Mouse (Mus musculus) limb, embryonic 15.5 days (tissue): ENCODE results near the gene Itk. TPM values are rescaled to one million over a fixed set of nuclear protein-coding genes. Genes with fewer than 3 reads are reported as not detected.

ENCODE experiments used
- ATAC-seq: fragments of 200-750 bp; cut with Nextera tagmentation; 2 replicates; pipeline ENCODE4 v1.8.0; 2017; ENCODE audit warnings: low read depth, moderate TSS enrichment; ENCODE audit not compliant: insufficient number of reproducible peaks, low FRiP score, low TSS enrichment
- H3K27ac ChIP-seq: fragments of 300-500 bp; sonication (generic); 2 replicates; pipeline ENCODE4 v1.5.1; 2015; ENCODE audit warnings: moderate library complexity, mild to moderate bottlenecking, inconsistent platforms
- H3K27me3 ChIP-seq: fragments of 300-500 bp; sonication (generic); 2 replicates; pipeline ENCODE4 v1.6.1; 2015; ENCODE audit warnings: inconsistent platforms
- H3K36me3 ChIP-seq: fragments of 300-500 bp; sonication (generic); 2 replicates; pipeline ENCODE4 v1.6.1; 2015; ENCODE audit warnings: inconsistent platforms
- H3K4me1 ChIP-seq: fragments of 300-500 bp; sonication (generic); 2 replicates; pipeline ENCODE4 v1.6.1; 2015; ENCODE audit warnings: inconsistent platforms
- H3K4me2 ChIP-seq: fragments of 300-500 bp; sonication (generic); 2 replicates; pipeline ENCODE4 v1.6.1; 2015; ENCODE audit warnings: mild to moderate bottlenecking, inconsistent platforms
- H3K4me3 ChIP-seq: fragments of 300-500 bp; sonication (generic); 2 replicates; pipeline ENCODE4 v1.5.1; 2015; ENCODE audit warnings: mild to moderate bottlenecking, inconsistent platforms
- H3K9ac ChIP-seq: fragments of 300-500 bp; sonication (generic); 2 replicates; pipeline ENCODE4 v1.6.1; 2015; ENCODE audit warnings: inconsistent platforms
- H3K9me3 ChIP-seq: fragments of 300-500 bp; sonication (generic); 2 replicates; pipeline ENCODE4 v1.6.1; 2016; ENCODE audit warnings: inconsistent platforms
- WGBS: fragments of 180-500 bp; shearing (Covaris S2); methylation state at CpG from one replicate; pipeline ENCODE4 v1.1.7; 2015; 5-methylcytosine and 5-hydroxymethylcytosine counted together
- polyA plus RNA-seq: library from polyadenylated mRNA; unstranded; fragments of >200 nt; fragmentation: Nextera tagmentation; extraction: Ambion mirVana; gene quantifications from 2 replicates; pipeline ENCODE4 v1.2.1, GENCODE M21; 2015

The Itk gene
- polyA plus RNA-seq, 1 experiment from 2014 or later: 0.38 TPM

DNA sequence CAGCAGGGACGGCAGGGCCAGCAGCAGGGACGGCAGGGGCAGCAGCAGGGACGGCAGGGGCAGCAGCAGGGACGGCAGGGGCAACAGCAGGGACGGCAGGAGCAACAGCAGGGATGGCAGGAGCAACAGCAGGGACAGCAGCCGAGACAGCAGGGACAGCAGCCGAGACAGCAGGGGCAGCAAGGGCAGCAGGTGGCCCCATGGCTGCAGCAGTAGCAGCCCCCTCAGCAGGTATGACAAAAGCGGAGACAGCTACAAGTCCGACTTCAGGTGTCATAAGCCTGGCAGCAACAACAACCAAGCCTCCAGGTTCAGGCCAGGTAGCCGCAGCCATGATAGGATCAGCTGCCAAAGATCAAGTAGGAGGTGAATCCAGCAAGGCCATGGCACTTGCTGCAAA lies 17.4 kb upstream of the Itk start:
- Histone ChIP-seq H3K4me1 (no peaks in the 10 kb centered on the region), H3K9ac (no peak overlapping the region), H3K27ac (no peak overlapping the region), H3K9me3 (no peaks in the 10 kb centered on the region), H3K4me3 (no peak overlapping the region), H3K4me2 (no peak overlapping the region), H3K27me3 (no peaks in the 10 kb centered on the region), H3K36me3 (no peaks in the 10 kb centered on the region)
- no peak for ATAC-seq
- WGBS: 46% methylated on average over 10 of the region's 10 CpGs

DNA sequence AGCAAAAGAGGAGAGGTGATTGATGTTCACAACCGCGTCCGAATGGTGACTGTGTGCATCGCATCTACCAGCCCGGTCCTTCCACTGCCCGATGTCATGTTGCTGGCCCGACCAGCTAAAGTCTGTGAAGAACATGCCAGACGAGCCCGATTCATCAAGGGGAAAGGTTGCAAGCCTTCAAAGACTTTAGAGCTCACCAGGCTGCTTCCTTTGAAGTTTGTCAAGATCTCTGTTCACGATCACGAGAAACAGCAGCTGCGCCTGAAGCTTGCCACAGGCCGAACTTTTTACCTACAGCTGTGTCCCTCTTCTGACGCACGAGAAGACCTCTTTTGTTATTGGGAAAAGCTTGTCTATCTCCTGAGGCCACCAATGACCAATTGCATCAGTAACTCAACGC lies 15.7 kb upstream of the Itk start:
- ATAC-seq: no peak
- H3K9me3 ChIP-seq: no peaks in the 10 kb centered on the region
- no peak overlapping the region for H3K27ac ChIP-seq
- no peak overlapping the region for H3K9ac ChIP-seq
- H3K27me3 ChIP-seq: no peaks in the 10 kb centered on the region
- no peaks in the 10 kb centered on the region for H3K4me1 ChIP-seq
- 68% methylated on average over 16 of the region's 16 CpGs for WGBS
- no peak overlapping the region for H3K4me3 ChIP-seq
- H3K36me3 ChIP-seq: no peaks in the 10 kb centered on the region
- H3K4me2 ChIP-seq: no peak overlapping the region

DNA sequence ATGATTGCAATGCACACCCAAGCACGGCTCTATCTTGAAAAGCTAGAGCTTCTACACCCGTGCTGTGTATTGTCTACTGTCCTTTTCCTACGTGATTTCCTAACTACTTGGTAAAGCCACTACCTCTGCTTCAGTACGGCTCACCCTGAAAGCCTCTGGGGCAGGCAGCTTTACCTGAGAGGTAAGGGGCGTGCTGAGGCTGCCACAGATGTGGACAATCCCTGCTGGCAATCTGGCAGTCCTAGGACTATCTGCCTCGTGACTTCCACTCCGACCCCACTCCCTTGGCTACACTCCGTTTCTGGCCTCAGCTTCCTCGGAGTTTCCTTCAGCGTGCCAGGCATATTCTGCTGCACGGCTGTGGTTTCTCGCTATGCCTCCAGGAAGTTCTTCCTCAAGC lies 12.2 kb upstream of the Itk start:
- H3K4me3 ChIP-seq: no peak overlapping the region
- no peaks in the 10 kb centered on the region for H3K9me3 ChIP-seq
- H3K4me1 ChIP-seq: no peaks in the 10 kb centered on the region
- 76% methylated on average over 12 of the region's 12 CpGs for WGBS
- no peaks in the 10 kb centered on the region for H3K27me3 ChIP-seq
- no peak overlapping the region for H3K9ac ChIP-seq
- no peak for ATAC-seq
- no peak overlapping the region for H3K27ac ChIP-seq
- H3K36me3 ChIP-seq: no peaks in the 10 kb centered on the region
- H3K4me2 ChIP-seq: no peak overlapping the region

DNA sequence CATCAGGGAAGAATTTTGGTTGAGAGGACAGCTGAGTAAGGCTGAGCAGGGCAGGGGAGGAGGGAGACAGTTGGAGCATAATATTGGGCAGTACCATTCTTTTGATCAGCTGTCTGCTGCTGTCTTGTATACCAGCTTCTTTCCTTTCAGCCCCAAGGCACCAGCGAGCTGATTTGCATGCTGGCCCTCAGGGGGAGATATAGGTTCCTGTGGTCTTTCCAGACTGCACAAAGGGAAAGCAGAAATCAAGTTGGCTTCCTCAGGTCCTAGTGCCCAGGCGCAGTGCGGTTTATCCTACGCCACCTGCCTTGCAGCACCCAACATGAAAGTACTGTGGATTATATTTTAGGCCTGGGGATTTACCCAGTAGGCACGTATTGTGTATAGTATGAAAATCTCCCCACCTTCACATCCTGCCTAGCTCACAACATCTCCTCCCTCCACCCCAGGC lies 9.6 kb upstream of the Itk start:
- Histone ChIP-seq H3K4me1 (no peaks in the 10 kb centered on the region), H3K36me3 (no peaks in the 10 kb centered on the region), H3K27me3 (no peaks in the 10 kb centered on the region), H3K4me3 (no peak overlapping the region), H3K27ac (no peak overlapping the region), H3K4me2 (no peak overlapping the region), H3K9ac (no peak overlapping the region), H3K9me3 (no peaks in the 10 kb centered on the region)
- ATAC-seq: no peak
- 73% methylated on average over 5 of the region's 5 CpGs for WGBS

DNA sequence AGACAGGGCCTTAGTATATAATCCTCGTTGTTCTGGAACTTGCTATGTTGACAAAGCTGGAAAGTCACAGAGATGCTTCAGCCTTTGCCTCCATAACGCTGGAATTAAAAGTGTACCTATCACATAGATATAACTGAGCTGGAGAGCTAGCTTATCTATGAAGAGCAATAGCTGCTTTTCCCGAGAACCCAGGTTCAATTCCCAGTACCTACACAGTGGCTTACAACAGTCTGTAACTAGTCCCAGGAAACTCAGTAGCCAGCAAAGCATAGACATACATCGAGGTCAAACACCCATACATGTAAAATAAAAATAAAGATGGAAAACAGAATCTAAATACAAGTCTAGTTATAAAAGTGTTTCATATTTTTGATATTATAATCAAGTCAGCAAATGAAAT lies 9.2 kb upstream of the Itk start:
- Histone ChIP-seq H3K27me3 (no peaks in the 10 kb centered on the region), H3K4me1 (no peaks in the 10 kb centered on the region), H3K9me3 (no peaks in the 10 kb centered on the region), H3K4me2 (no peak overlapping the region), H3K36me3 (no peaks in the 10 kb centered on the region), H3K4me3 (no peak overlapping the region), H3K9ac (no peak overlapping the region), H3K27ac (no peak overlapping the region)
- no peak for ATAC-seq
- 80% methylated on average over 4 of the region's 4 CpGs for WGBS

DNA sequence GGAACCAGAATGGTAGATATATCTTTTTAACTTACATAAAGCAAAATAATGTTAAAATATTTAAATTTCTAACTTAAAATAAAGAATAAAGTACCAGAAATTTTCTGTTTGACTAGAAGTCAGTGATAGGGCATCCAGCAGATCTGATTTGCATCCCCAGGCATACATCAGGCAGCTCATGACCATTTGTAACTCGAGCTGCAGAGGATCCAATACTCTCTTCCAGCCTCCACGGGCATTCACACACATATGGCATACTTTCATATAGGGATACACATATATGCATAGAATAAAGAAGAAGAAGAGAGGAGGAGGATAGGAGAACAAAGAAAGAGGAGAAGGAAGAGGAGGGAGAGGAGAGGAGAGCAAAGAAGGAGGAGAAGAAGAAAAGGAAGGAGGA lies 8.6 kb upstream of the Itk start:
- Histone ChIP-seq H3K9me3 (no peaks in the 10 kb centered on the region), H3K27me3 (no peaks in the 10 kb centered on the region), H3K36me3 (no peaks in the 10 kb centered on the region), H3K4me3 (no peak overlapping the region), H3K4me1 (no peaks in the 10 kb centered on the region), H3K9ac (no peak overlapping the region), H3K27ac (no peak overlapping the region), H3K4me2 (no peak overlapping the region)
- WGBS: 34% methylated on average over 2 of the region's 2 CpGs
- ATAC-seq: no peak

DNA sequence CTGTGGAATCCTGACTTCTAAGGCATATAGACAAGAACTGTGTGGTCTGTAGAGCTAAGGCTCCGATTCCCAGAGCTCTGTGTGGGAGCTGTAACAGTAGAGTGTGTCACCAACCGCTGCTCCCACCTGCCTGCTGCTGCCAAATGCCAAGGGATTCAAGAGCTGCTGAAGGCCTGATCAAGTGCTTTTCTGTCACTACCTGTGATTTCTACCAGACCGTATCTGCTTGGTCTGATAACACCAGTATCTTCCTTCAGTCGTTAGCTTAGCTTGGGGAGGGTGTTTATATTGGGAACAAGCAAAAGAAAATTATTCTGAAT lies 7.5 kb upstream of the Itk start:
- H3K4me2 ChIP-seq: no peak overlapping the region
- H3K9ac ChIP-seq: no peak overlapping the region
- H3K9me3 ChIP-seq: no peaks in the 10 kb centered on the region
- H3K4me3 ChIP-seq: no peak overlapping the region
- no peaks in the 10 kb centered on the region for H3K27me3 ChIP-seq
- WGBS: 83% methylated on average over 4 of the region's 4 CpGs
- ATAC-seq: no peak
- no peaks in the 10 kb centered on the region for H3K36me3 ChIP-seq
- H3K27ac ChIP-seq: no peak overlapping the region
- H3K4me1 ChIP-seq: no peaks in the 10 kb centered on the region

DNA sequence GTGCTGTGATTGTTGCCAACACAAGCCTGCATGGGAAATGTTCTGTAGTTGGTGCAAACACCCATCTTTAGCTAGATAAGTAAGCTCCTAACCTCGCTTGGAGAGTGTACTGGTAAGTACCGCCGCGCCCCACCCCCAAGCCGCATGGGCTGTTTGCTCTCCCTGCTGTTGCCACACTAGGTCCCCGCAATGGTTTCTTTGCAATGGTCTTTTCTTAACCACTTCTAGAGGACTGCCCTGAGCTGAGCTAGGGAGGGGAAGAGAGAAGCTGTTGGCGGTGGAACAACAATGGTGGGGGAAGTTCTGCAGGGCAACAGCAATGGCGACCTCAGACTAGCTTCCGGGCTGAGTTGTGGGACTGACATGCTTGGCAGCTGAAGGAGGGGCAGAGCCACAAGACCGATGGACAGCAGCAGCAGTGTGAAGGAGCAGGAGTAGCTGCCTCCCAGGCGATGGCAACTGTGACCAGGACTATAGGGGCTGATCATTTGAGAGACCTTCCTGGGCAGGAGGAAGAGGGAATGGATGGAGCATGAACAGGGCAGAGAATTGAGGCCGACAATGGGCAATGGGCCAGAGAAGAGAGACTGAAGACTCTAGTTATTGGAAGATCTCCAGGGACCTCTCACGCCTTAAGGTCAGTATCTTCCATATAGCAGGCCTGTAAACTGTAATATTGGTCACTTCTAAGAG lies 7.0 kb upstream of the Itk start, which contains the start of gene Fam71b:
Fam71b (plus strand) TSS at position 393 of the 693 bp plus-strand sequence.
- Histone ChIP-seq H3K4me2 (no peak within 1 kb of the TSS), H3K36me3 (no peaks in the 10 kb centered on the region), H3K4me1 (no peaks in the 10 kb centered on the region), H3K27me3 (no peaks in the 10 kb centered on the region), H3K27ac (no peak within 1 kb of the TSS), H3K4me3 (no peak within 1 kb of the TSS), H3K9me3 (no peaks in the 10 kb centered on the region), H3K9ac (no peak within 1 kb of the TSS)
- no peak for ATAC-seq
- 82% methylated on average over 13 of the region's 13 CpGs for WGBS

DNA sequence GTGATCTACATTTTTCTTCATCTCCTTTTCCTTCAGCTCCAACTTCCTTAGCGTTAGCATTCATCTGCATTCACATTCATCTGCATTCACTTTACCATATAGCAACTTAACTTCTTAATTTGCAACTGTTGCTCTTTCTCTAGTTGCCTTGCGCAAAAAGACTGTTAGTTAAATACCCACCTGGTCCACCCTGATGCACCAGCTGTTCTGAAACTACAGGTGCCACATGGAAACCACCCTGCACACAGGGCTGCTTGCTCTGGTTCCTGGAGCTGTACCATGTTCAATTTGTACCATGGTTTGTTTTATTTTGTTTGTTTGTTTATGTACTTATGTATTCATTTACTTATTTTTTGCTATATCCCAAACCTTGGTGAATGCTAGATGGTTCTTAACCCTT lies 6.4 kb upstream of the Itk start:
- Histone ChIP-seq H3K9ac (no peak overlapping the region), H3K9me3 (no peaks in the 10 kb centered on the region), H3K4me2 (no peak overlapping the region), H3K4me1 (no peaks in the 10 kb centered on the region), H3K27ac (no peak overlapping the region), H3K27me3 (no peaks in the 10 kb centered on the region), H3K4me3 (no peak overlapping the region), H3K36me3 (no peaks in the 10 kb centered on the region)
- ATAC-seq: no peak
- 93% methylated on average over 2 of the region's 2 CpGs for WGBS

DNA sequence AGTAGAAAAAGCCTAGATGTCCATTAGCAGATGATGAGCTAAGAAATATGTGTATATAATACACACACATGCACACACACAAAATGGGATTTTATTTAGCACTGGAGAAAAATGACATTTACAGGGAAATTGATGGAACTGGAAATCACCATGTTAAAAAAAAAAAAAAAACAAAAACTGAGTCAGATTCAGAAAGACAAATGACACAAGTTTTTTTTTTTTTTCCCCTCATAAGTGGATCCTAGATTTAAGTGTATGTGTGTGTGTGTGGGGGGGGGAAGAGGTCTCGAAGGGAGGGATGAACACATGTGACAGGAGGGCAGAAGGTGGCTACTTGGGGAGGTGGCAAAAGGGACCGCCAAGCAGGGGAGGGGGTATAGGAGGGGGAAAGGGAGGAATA lies 5.8 kb upstream of the Itk start:
- H3K36me3 ChIP-seq: no peaks in the 10 kb centered on the region
- no peak overlapping the region for H3K9ac ChIP-seq
- WGBS: 78% methylated on average over 2 of the region's 2 CpGs
- H3K9me3 ChIP-seq: no peaks in the 10 kb centered on the region
- H3K27me3 ChIP-seq: no peaks in the 10 kb centered on the region
- H3K4me3 ChIP-seq: no peak overlapping the region
- no peak overlapping the region for H3K27ac ChIP-seq
- no peak for ATAC-seq
- no peaks in the 10 kb centered on the region for H3K4me1 ChIP-seq
- no peak overlapping the region for H3K4me2 ChIP-seq

DNA sequence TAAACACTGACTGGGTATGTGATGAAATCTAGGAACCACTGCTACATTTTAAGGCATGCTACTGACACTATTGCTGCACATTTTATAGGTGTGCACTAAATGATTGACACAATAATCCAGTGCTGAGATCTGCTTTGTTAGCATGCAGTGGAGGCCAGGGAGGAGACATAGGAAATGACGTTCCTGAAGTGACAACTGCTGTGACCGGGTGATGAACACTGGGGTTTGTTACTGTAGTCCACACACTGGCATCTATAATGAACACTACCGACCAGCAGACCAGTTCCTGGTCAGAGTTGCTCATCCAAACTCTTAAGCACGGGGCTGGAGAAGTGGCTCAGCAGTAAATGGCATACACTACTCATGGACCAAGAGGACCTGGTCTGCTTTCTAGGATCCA lies 4.1 kb upstream of the Itk start:
- H3K4me3 ChIP-seq: no peak overlapping the region
- no peak overlapping the region for H3K4me2 ChIP-seq
- no peaks in the 10 kb centered on the region for H3K9me3 ChIP-seq
- H3K9ac ChIP-seq: no peak overlapping the region
- no peaks in the 10 kb centered on the region for H3K36me3 ChIP-seq
- H3K4me1 ChIP-seq: no peaks in the 10 kb centered on the region
- 73% methylated on average over 4 of the region's 4 CpGs for WGBS
- H3K27me3 ChIP-seq: no peaks in the 10 kb centered on the region
- H3K27ac ChIP-seq: no peak overlapping the region
- no peak for ATAC-seq

DNA sequence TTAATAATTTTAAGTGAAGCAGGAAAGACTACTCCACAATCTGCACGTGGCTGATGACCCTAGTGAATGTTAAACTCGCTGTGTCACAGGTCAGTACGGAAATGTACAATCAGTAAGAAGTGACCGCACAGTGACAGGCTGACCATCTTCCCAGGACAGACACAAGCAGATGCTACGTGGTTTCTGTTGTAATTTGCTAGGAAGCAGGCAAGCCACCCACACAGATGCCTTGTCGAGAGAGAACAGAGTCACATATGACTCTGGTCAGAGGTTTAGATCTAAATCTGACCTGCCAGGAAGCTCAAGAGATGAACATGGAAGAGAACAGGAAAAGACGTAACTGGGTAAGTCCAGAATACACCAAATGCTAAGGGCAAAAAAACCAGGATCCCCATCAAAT lies 3.6 kb upstream of the Itk start:
- no peak overlapping the region for H3K4me2 ChIP-seq
- H3K9ac ChIP-seq: no peak overlapping the region
- no peaks in the 10 kb centered on the region for H3K4me1 ChIP-seq
- ATAC-seq: no peak
- 80% methylated on average over 7 of the region's 7 CpGs for WGBS
- no peaks in the 10 kb centered on the region for H3K36me3 ChIP-seq
- no peaks in the 10 kb centered on the region for H3K27me3 ChIP-seq
- H3K27ac ChIP-seq: no peak overlapping the region
- no peaks in the 10 kb centered on the region for H3K9me3 ChIP-seq
- no peak overlapping the region for H3K4me3 ChIP-seq

DNA sequence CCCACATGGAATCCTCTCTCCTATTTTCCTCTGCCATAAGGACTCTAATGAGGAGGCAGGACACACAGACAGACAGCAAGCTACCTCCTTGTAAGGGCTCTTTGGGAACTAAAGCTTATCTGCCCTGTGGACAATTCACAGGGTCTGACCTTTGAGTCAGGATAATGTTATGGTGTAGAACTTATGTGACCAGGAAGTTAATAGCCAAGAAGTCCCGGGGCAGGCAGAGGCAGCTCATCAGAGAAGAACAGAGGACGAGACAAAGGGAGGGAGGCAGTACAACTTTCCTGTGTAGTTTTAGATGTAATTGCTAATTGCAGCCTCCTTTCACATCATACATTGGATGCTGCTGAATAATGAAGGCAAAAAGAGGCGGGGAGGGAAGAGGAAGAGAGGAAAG lies 1.3 kb upstream of the Itk start:
- no peak overlapping the region for H3K9ac ChIP-seq
- H3K9me3 ChIP-seq: no peaks in the 10 kb centered on the region
- H3K4me2 ChIP-seq: no peak overlapping the region
- no peaks in the 10 kb centered on the region for H3K27me3 ChIP-seq
- no peak for ATAC-seq
- no peaks in the 10 kb centered on the region for H3K4me1 ChIP-seq
- no peak overlapping the region for H3K4me3 ChIP-seq
- WGBS: 52% methylated on average over 3 of the region's 3 CpGs
- no peak overlapping the region for H3K27ac ChIP-seq
- H3K36me3 ChIP-seq: no peaks in the 10 kb centered on the region
